Mouse (Mus musculus) yolk sac, embryonic 10.5 days (tissue): ENCODE data around the gene Ptprk.
A peak's percentile ranks its signal among the peaks of the same experiment; 100 is the strongest.

Experiments used
- DNase-seq: peaks from one replicate; pipeline ENCODE4 v3.0.0-alpha.2; 2017; ENCODE audit warnings: low spot score

Gene Ptprk

GRCm38 (mm10) chr10:28408980-28409379 lies 334.4 kb downstream of the Ptprk start:
- DNase-seq = no peak

GRCm38 (mm10) chr10:28414823-28415222 lies 340.2 kb downstream of the Ptprk start:
- DNase-seq = no peak

- DNase-seq = no peak
Observed at GRCm38 (mm10) chr10:28422622-28423021, 348.0 kb downstream of the Ptprk start.

- DNase-seq = no peak
Observed at GRCm38 (mm10) chr10:28425371-28425770, 350.8 kb downstream of the Ptprk start.

- DNase-seq = no peak
Observed at GRCm38 (mm10) chr10:28436084-28436483, 361.5 kb downstream of the Ptprk start.

- no peak for DNase-seq
Observed at GRCm38 (mm10) chr10:28449853-28450252, 375.2 kb downstream of the Ptprk start.

GRCm38 (mm10) chr10:28450642-28451041 lies 376.0 kb downstream of the Ptprk start:
- DNase-seq = no peak

- no peak for DNase-seq
Observed at GRCm38 (mm10) chr10:28458027-28458426, 383.4 kb downstream of the Ptprk start.

GRCm38 (mm10) chr10:28459963-28460362 lies 385.3 kb downstream of the Ptprk start:
- DNase-seq = peak; percentile 46

GRCm38 (mm10) chr10:28463706-28464105 lies 389.1 kb downstream of the Ptprk start:
- no peak for DNase-seq

- no peak for DNase-seq
Observed at GRCm38 (mm10) chr10:28464766-28465548, 390.3 kb downstream of the Ptprk start.

GRCm38 (mm10) chr10:28485574-28485973 lies 411.0 kb downstream of the Ptprk start:
- peak; percentile 7 for DNase-seq

GRCm38 (mm10) chr10:28491006-28491405 lies 416.4 kb downstream of the Ptprk start:
- no peak for DNase-seq

GRCm38 (mm10) chr10:28492206-28492605 lies 417.6 kb downstream of the Ptprk start:
- DNase-seq = no peak

- no peak for DNase-seq
Observed at GRCm38 (mm10) chr10:28492870-28493269, 418.2 kb downstream of the Ptprk start.

- no peak for DNase-seq
Observed at GRCm38 (mm10) chr10:28493271-28493861, 418.7 kb downstream of the Ptprk start.

- DNase-seq = no peak
Observed at GRCm38 (mm10) chr10:28497791-28498190, 423.2 kb downstream of the Ptprk start.

- DNase-seq = no peak
Observed at GRCm38 (mm10) chr10:28498504-28498903, 423.9 kb downstream of the Ptprk start.

- no peak for DNase-seq
Observed at GRCm38 (mm10) chr10:28513601-28514000, 439.0 kb downstream of the Ptprk start.

- no peak for DNase-seq
Observed at GRCm38 (mm10) chr10:28516147-28516546, 441.5 kb downstream of the Ptprk start.

GRCm38 (mm10) chr10:28518297-28518696 lies 443.7 kb downstream of the Ptprk start:
- DNase-seq = no peak

GRCm38 (mm10) chr10:28519861-28520260 lies 445.2 kb downstream of the Ptprk start:
- no peak for DNase-seq

- no peak for DNase-seq
Observed at GRCm38 (mm10) chr10:28523992-28524735, 449.5 kb downstream of the Ptprk start.
